Mouse (Mus musculus) testis, adult 2 months (tissue): ENCODE results near the gene Tacc3. TPM values are rescaled to one million over a fixed set of nuclear protein-coding genes. Genes with fewer than 3 reads are reported as not detected.

Experiments used
- H3K27ac ChIP-seq: fragments of 200-500 bp; 2 replicates; pipeline ENCODE4 v1.5.1; 2012; ENCODE audit warnings: low read depth, low read length; ENCODE audit not compliant: control insufficient read depth, insufficient read depth
- H3K27me3 ChIP-seq: fragments of 200-500 bp; 2 replicates; pipeline ENCODE4 v1.6.1; 2012; ENCODE audit warnings: mild to moderate bottlenecking, low read length, moderate library complexity; ENCODE audit not compliant: control insufficient read depth, insufficient read depth
- H3K36me3 ChIP-seq: fragments of 200-500 bp; 2 replicates; pipeline ENCODE4 v1.6.1; 2012; ENCODE audit warnings: mild to moderate bottlenecking, low read length; ENCODE audit not compliant: control insufficient read depth, insufficient read depth
- H3K4me1 ChIP-seq: fragments of 200-500 bp; 2 replicates; pipeline ENCODE4 v1.6.1; 2012; ENCODE audit warnings: low read length; ENCODE audit not compliant: control insufficient read depth, insufficient read depth
- H3K4me3 ChIP-seq: fragments of 200-500 bp; 2 replicates; pipeline ENCODE4 v1.5.1; 2012; ENCODE audit warnings: low read depth, mild to moderate bottlenecking, low read length, moderate library complexity, mixed read lengths; ENCODE audit not compliant: control insufficient read depth
- CTCF ChIP-seq: fragments of 200-500 bp; IDR thresholded peaks from 2 replicates; pipeline ENCODE4 v1.5.1; 2012; ENCODE audit warnings: low read depth, mild to moderate bottlenecking, inconsistent platforms, low read length, moderate library complexity; ENCODE audit not compliant: control insufficient read depth, insufficient read depth, insufficient replicate concordance
- POLR2A ChIP-seq: fragments of 200-500 bp; IDR thresholded peaks from 2 replicates; pipeline ENCODE4 v1.6.1; 2012; ENCODE audit warnings: low read depth, mild to moderate bottlenecking, inconsistent platforms, low read length, moderate library complexity; ENCODE audit not compliant: control insufficient read depth
- polyA plus RNA-seq: library from polyadenylated mRNA; depleted of rRNA; stranded (reverse); fragments of >200 nt; gene quantifications from 2 replicates; pipeline ENCODE4 v1.2.3, GENCODE M21; 2012

Tacc3 gene
- polyA plus RNA-seq, 1 experiment: 42.8 TPM

- Histone ChIP-seq H3K27me3 (no peaks in the 10 kb centered on the region), H3K36me3 (no peaks in the 10 kb centered on the region), H3K27ac (no peak overlapping the region), H3K4me3 (no peak overlapping the region), H3K4me1 (peaks cover 8% of the 10 kb centered on the region)
- TF ChIP-seq CTCF (no peak), POLR2A (no peak)
Observed at GRCm38 (mm10) chr5:33688278-33689220, 30.6 kb downstream of the Tacc3 start.

- TF ChIP-seq POLR2A (no peak), CTCF (no peak)
- Histone ChIP-seq H3K4me3 (no peak overlapping the region), H3K36me3 (no peaks in the 10 kb centered on the region)
Observed at GRCm38 (mm10) chr5:33689221-33689844, 31.4 kb downstream of the Tacc3 start.

GRCm38 (mm10) chr5:33689852-33690645 is 32.1 kb downstream of the Tacc3 start:
- Histone ChIP-seq H3K36me3 (no peaks in the 10 kb centered on the region), H3K4me3 (no peak overlapping the region), H3K27me3 (no peaks in the 10 kb centered on the region), H3K27ac (no peak overlapping the region), H3K4me1 (peaks cover 13% of the 10 kb centered on the region)
- TF ChIP-seq POLR2A (no peak), CTCF (no peak)

More at GRCm38 (mm10) chr5:33689221-33689844, 31.4 kb downstream of the Tacc3 start:
- Histone ChIP-seq H3K27me3 (no peaks in the 10 kb centered on the region), H3K4me1 (peaks cover 9% of the 10 kb centered on the region), H3K27ac (no peak overlapping the region)

GRCm38 (mm10) chr5:33692393-33692792 is 34.5 kb downstream of the Tacc3 start:
- Histone ChIP-seq H3K4me1 (peaks cover 26% of the 10 kb centered on the region), H3K36me3 (no peaks in the 10 kb centered on the region), H3K27ac (no peak overlapping the region), H3K27me3 (no peaks in the 10 kb centered on the region), H3K4me3 (no peak overlapping the region)
- TF ChIP-seq CTCF: no peak
- TF ChIP-seq POLR2A: no peak

GRCm38 (mm10) chr5:33694461-33694847 is 36.5 kb downstream of the Tacc3 start:
- TF ChIP-seq POLR2A: no peak
- no peak for TF ChIP-seq CTCF
- Histone ChIP-seq H3K27ac (no peak overlapping the region), H3K36me3 (no peaks in the 10 kb centered on the region), H3K4me3 (no peak overlapping the region), H3K4me1 (peaks cover 26% of the 10 kb centered on the region), H3K27me3 (no peaks in the 10 kb centered on the region)

- H3K4me1 ChIP-seq: peaks cover 26% of the 10 kb centered on the region
- TF ChIP-seq CTCF: no peak
- peak overlapping the region; percentile 70 for H3K4me3 ChIP-seq
- H3K27me3 ChIP-seq: no peaks in the 10 kb centered on the region
- no peaks in the 10 kb centered on the region for H3K36me3 ChIP-seq
- no peak overlapping the region for H3K27ac ChIP-seq
Observed at GRCm38 (mm10) chr5:33694848-33695717, 37.2 kb downstream of the Tacc3 start.
